Mouse (Mus musculus): ENCODE measurements at regions not wholly inside any gene's neighbourhood (a gene's known extent, or its start where the extent isn't known, plus 50 kb on each side); places are given as distances from the start of the nearest gene placed in this dataset.

DNA sequence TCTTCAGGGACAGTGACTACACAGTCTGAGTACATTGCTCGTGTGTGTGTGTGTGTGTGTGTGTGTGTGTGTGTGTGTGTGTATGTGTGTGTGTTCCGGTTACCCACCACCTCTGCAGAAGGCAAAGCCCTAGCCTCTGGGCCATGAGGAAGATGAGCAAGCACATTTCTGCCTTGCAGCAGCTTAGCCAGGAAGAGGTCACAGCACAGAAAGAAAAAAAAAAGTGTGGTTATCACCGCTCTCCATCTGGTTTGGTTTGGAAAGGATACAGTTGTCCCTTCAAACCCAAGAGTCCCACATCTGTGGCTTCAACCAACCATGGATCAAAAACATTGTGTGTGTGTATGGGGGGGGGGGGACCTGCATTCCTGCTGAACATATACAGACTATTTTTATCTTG lies 102.5 kb upstream of the Rreb1 start:
- WGBS = 84% methylated on average over 3 of the region's 3 CpGs
- H3K4me1 ChIP-seq (replicated peaks; ENCODE audit: control insufficient read depth, insufficient read depth) = no peaks in the 10 kb centered on the region
- no peaks in the 10 kb centered on the region for H3K9me3 ChIP-seq (ENCODE audit: control insufficient read depth, low read length)
- ATAC-seq (ENCODE audit: low FRiP score, low TSS enrichment) (no peak), DNase-seq (ENCODE audit: low spot score) (no peak)
- H3K27ac ChIP-seq (replicated peaks) = no peak overlapping the region
- TF ChIP-seq EP300 (optimal IDR thresholded peaks at IDR 0.05) (no peak), CTCF (IDR thresholded peaks at IDR 0.05; ENCODE audit: low read depth) (no peak)
- no peak overlapping the region for H3K4me3 ChIP-seq (ENCODE audit: low read depth, low read length)
- no peak overlapping the region for H3K9ac ChIP-seq (ENCODE audit: low read length)
- no peaks in the 10 kb centered on the region for H3K36me3 ChIP-seq (ENCODE audit: control insufficient read depth, insufficient read depth, low read length)
- no peak overlapping the region for H3K4me2 ChIP-seq (replicated peaks; ENCODE audit: low read depth)
- H3K27me3 ChIP-seq (ENCODE audit: control insufficient read depth, insufficient read depth, low read length) = no peaks in the 10 kb centered on the region

DNA sequence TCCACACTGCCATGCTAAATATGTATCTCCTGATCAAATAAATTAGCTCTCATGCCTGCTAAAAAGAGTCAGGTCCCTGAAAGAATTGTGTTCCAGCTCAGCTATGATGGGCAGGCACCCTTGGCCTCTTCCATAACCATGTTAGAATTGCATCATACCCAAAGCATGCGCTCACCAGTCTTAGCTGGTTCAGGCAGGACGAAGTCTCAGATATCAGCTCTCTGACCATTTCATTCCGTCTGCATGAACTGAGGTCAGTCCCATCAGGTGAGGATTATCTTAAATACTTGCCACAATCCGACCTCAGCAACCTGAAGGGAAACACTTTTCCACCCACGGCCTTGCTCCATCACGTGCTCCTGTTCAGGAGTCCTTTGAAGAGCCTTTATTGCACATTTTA lies 101.3 kb upstream of the Rreb1 start:
- Histone ChIP-seq H3K27me3 (ENCODE audit: control insufficient read depth, insufficient read depth, low read length) (no peaks in the 10 kb centered on the region), H3K9ac (ENCODE audit: low read length) (no peak overlapping the region)

DNA sequence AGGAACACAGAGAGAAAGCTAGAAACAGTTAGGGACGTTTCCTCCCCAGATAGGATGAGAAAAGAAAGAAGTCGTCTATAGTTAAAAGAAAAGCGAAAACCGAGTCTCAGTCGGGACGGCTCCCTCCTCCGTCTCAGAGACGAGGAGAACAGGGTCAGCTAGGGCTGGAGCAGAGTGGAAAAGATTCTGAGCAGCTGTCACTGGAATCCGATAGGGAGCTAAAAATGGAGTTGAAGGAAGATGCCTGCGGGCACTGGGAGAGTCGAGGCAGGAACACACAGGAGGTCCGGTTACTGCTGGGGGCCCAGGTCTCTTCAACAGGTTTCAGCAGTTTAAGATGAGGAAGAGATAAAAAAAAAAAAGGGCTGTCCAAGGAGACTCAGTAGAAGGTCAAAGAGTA lies 99.9 kb upstream of the Rreb1 start:
- no peaks in the 10 kb centered on the region for H3K36me3 ChIP-seq (ENCODE audit: control insufficient read depth, insufficient read depth, low read length)
- no peak overlapping the region for H3K9ac ChIP-seq (ENCODE audit: low read length)
- DNase-seq (ENCODE audit: low spot score) (no peak), ATAC-seq (ENCODE audit: low FRiP score, low TSS enrichment) (no peak)
- no peak overlapping the region for H3K4me3 ChIP-seq (ENCODE audit: low read depth, low read length)
- H3K27me3 ChIP-seq (ENCODE audit: control insufficient read depth, insufficient read depth, low read length) = no peaks in the 10 kb centered on the region
- H3K27ac ChIP-seq (replicated peaks) = no peak overlapping the region
- H3K9me3 ChIP-seq (ENCODE audit: control insufficient read depth, low read length) = no peaks in the 10 kb centered on the region
- no peak overlapping the region for H3K4me2 ChIP-seq (replicated peaks; ENCODE audit: low read depth)
- 65% methylated on average over 12 of the region's 12 CpGs for WGBS
- TF ChIP-seq EP300 (optimal IDR thresholded peaks at IDR 0.05) = no peak
- TF ChIP-seq CTCF (IDR thresholded peaks at IDR 0.05; ENCODE audit: low read depth) = no peak
- H3K4me1 ChIP-seq (replicated peaks; ENCODE audit: control insufficient read depth, insufficient read depth) = no peaks in the 10 kb centered on the region

More for the DNA sequence above, 101.3 kb upstream of the Rreb1 start:
- no peak for ATAC-seq (ENCODE audit: low FRiP score, low TSS enrichment)
- 69% methylated on average over 6 of the region's 6 CpGs for WGBS
- no peak for DNase-seq (ENCODE audit: low spot score)
- Histone ChIP-seq H3K4me3 (ENCODE audit: low read depth, low read length) (no peak overlapping the region), H3K27ac (replicated peaks) (no peak overlapping the region), H3K36me3 (ENCODE audit: control insufficient read depth, insufficient read depth, low read length) (no peaks in the 10 kb centered on the region), H3K4me1 (replicated peaks; ENCODE audit: control insufficient read depth, insufficient read depth) (no peaks in the 10 kb centered on the region), H3K4me2 (replicated peaks; ENCODE audit: low read depth) (no peak overlapping the region), H3K9me3 (ENCODE audit: control insufficient read depth, low read length) (no peaks in the 10 kb centered on the region)
- no peak for TF ChIP-seq EP300 (optimal IDR thresholded peaks at IDR 0.05)
- no peak for TF ChIP-seq CTCF (IDR thresholded peaks at IDR 0.05; ENCODE audit: low read depth)

DNA sequence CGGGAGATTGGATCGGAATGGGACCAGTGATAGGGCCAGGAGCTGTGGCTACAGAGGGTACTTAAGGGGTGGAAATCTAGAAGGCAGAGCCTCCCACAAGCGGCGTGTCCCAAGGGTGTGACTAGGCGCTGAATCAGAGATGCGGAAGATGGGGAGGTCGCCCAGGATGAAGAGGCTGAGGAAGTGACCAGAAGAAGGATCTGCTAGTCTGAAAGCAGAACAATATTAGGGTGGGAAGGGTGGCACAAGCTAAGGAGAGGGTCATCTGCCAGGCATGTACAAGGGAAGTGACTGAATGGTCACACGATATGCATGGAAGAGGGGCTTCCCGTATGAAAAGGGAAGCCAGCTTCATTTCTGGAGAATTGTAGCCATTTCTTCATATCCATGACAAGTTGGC lies 99.4 kb upstream of the Rreb1 start:
- Histone ChIP-seq H3K9me3 (ENCODE audit: control insufficient read depth, low read length) (no peaks in the 10 kb centered on the region), H3K27ac (replicated peaks) (no peak overlapping the region), H3K36me3 (ENCODE audit: control insufficient read depth, insufficient read depth, low read length) (no peaks in the 10 kb centered on the region), H3K9ac (ENCODE audit: low read length) (no peak overlapping the region), H3K4me2 (replicated peaks; ENCODE audit: low read depth) (no peak overlapping the region), H3K4me3 (ENCODE audit: low read depth, low read length) (no peak overlapping the region), H3K4me1 (replicated peaks; ENCODE audit: control insufficient read depth, insufficient read depth) (no peaks in the 10 kb centered on the region), H3K27me3 (ENCODE audit: control insufficient read depth, insufficient read depth, low read length) (no peaks in the 10 kb centered on the region)
- no peak for ATAC-seq (ENCODE audit: low FRiP score, low TSS enrichment)
- DNase-seq (ENCODE audit: low spot score) = no peak
- TF ChIP-seq EP300 (optimal IDR thresholded peaks at IDR 0.05) (no peak), CTCF (IDR thresholded peaks at IDR 0.05; ENCODE audit: low read depth) (no peak)
- 84% methylated on average over 9 of the region's 9 CpGs for WGBS

DNA sequence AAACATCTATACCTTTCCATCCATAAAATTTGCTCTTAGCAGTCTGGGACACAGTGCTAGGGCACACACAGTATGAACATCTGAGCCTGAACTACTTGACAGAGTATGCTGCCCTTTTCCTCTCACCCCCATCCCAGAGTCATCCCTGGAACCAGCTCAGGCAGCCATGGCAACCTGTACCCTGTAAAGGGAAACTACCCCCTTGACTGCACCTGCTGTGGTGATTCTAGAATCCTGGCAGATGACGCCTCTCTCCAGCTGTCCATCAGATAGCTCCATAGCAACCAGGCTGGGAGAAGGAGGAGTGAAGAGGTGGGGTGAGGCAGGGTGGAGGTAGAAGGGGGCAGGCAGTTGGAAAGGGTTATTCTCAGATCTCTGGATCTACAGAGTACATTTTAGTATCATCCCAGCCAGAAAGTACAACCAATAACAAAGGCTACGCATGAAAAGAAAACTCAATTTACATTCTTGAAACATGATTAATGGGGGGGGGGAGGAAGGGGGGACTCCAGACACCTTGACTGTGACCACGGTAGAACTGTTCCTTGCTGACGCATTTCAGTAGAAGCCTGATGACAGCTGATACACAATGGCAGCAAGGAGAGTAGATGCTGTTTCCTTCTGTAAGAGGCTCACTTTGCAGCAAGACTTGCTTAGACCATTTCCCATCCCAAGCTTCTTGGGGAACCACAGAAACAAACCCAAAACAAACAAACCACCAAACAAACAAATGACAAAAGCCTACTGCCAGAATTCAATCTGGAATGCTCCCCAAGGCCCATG lies 97.2 kb upstream of the Rreb1 start:
- Histone ChIP-seq H3K4me2 (replicated peaks; ENCODE audit: low read depth) (no peak overlapping the region), H3K27ac (replicated peaks) (no peak overlapping the region), H3K9ac (ENCODE audit: low read length) (no peak overlapping the region), H3K27me3 (ENCODE audit: control insufficient read depth, insufficient read depth, low read length) (no peaks in the 10 kb centered on the region), H3K36me3 (ENCODE audit: control insufficient read depth, insufficient read depth, low read length) (no peaks in the 10 kb centered on the region), H3K9me3 (ENCODE audit: control insufficient read depth, low read length) (no peaks in the 10 kb centered on the region), H3K4me3 (ENCODE audit: low read depth, low read length) (no peak overlapping the region), H3K4me1 (replicated peaks; ENCODE audit: control insufficient read depth, insufficient read depth) (no peaks in the 10 kb centered on the region)
- WGBS = 47% methylated on average over 4 of the region's 4 CpGs
- DNase-seq (ENCODE audit: low spot score) (no peak), ATAC-seq (ENCODE audit: low FRiP score, low TSS enrichment) (peak; percentile 26; the same call in 1 of the 2 replicates)
- TF ChIP-seq EP300 (optimal IDR thresholded peaks at IDR 0.05) (no peak), CTCF (IDR thresholded peaks at IDR 0.05; ENCODE audit: low read depth) (no peak)

DNA sequence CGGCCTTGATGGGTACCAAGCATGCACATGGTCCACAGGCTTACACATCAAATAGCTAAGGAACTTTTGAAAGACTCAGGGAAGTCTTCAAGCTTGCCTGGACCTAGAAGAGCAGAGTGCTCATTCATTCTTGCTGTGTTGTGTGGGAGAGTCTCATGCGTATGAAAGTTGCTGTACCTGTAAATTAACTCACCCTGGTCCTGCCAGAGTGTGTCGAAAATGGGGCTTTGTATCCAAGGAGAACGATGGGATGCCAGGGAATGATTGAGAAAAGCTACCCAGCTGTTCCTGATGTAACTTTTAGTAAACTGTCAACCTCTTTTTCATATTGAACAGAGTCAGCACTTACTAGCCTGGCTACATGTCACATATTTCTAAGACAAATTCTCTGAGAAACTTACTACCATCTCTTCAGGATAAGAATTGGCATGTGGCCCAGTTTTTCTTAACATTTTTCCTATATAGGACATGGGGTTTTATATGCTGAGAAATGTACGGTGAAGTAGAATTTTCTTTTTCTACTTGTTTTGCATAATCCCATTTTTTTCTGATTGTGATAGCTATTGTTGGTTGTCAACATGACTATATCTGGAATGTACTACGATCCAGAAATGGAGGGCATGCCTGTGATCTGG lies 95.0 kb upstream of the Rreb1 start:
- DNase-seq (ENCODE audit: low spot score) (no peak), ATAC-seq (ENCODE audit: low FRiP score, low TSS enrichment) (no peak)
- no peak for TF ChIP-seq CTCF (IDR thresholded peaks at IDR 0.05; ENCODE audit: low read depth)
- no peak for TF ChIP-seq EP300 (optimal IDR thresholded peaks at IDR 0.05)
- H3K36me3 ChIP-seq (ENCODE audit: control insufficient read depth, insufficient read depth, low read length) = no peaks in the 10 kb centered on the region
- H3K4me1 ChIP-seq (replicated peaks; ENCODE audit: control insufficient read depth, insufficient read depth) = no peaks in the 10 kb centered on the region
- H3K9ac ChIP-seq (ENCODE audit: low read length) = no peak overlapping the region
- no peak overlapping the region for H3K4me2 ChIP-seq (replicated peaks; ENCODE audit: low read depth)
- 67% methylated on average over 6 of the region's 6 CpGs for WGBS
- H3K27me3 ChIP-seq (ENCODE audit: control insufficient read depth, insufficient read depth, low read length) = no peaks in the 10 kb centered on the region
- H3K27ac ChIP-seq (replicated peaks) = no peak overlapping the region
- H3K9me3 ChIP-seq (ENCODE audit: control insufficient read depth, low read length) = no peaks in the 10 kb centered on the region
- H3K4me3 ChIP-seq (ENCODE audit: low read depth, low read length) = no peak overlapping the region

All from stomach, postnatal 0 days (tissue).